Mouse (Mus musculus): Measurements from ENCODE around the gene 1190005I06Rik.

1190005I06Rik gene

DNA sequence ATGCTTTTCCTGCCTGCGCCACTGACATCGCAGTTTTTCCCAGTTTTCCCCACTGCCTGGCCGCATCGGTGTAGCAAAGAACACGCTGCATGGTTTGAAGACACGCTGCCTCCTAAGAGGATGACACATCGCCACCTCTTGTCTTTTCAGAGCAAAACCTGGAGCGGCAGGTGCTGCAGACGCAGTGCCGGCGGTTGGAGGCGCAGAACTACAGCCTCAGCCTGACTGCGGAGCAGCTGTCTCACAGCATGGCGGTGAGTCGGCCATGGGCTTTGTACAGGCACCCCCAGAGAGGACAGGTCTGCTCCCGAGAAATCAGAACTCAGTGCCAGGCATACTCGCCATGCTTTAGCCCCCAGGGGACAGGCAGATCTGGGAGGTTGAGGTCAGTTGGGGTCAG is 69.6 kb downstream of the 1190005I06Rik start:
- no peak for DNase-seq (ENCODE audit: low read depth, low spot score)

DNA sequence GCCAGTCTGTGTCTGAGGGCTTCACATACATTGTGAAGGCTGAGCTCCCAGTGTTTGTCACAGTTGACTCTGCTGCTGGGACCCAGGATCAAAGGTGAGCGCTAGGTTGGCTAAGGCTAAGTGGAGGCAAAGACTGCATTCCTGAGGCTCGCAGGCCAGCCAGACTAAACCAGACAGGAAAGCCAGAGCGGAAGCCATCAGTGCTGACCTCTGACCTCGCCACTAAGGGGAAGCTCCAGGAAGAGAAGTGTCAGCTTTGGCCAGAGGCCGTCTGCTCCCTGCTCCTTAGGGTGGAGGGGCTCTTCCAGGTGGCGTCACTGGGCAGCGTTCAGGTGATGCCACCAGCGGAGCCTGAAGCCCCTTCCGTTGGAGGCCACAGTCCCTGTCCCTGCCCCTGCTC is 71.6 kb downstream of the 1190005I06Rik start:
- no peak for DNase-seq (ENCODE audit: low read depth, low spot score)

DNA sequence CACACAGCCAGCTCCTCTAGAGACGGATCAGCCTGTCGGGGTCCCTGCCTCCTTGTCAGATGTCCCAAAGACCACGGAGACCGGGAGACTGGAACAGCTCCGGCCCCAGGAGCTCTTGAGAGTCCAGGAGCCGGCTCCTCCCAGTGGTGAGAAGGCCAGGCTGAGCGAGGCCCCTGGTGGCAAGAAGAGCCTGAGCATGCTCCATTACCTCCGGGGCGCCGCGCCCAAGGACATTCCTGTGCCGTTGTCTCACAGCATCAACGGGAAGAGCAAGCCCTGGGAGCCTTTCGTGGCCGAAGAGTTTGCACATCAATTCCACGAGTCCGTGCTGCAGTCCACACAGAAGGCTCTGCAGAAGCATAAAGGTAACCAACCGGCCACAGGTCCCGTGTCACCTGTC is 72.5 kb downstream of the 1190005I06Rik start:
- no peak for DNase-seq (ENCODE audit: low read depth, low spot score)

DNA sequence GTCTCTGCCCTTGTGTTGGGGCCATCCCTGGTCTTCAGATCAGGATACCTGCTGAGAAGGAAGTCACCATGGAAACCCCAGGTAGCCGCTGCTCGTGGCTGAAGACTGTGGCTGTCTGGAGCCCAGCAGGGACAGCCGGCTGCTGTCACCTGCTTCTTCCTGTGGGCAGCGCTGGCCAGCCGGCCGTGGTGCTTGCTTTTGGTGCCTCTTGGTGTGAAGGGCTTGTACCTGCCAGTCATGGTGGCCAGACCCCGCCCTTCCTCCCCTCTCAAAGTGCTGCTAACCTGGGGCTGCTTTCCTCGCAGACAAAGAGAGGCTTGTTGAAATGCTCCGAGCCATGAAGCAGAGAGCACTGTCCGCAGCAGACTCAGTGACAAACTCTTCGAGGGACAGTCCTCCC is 73.6 kb downstream of the 1190005I06Rik start:
- no peak for DNase-seq (ENCODE audit: low read depth, low spot score)

DNA sequence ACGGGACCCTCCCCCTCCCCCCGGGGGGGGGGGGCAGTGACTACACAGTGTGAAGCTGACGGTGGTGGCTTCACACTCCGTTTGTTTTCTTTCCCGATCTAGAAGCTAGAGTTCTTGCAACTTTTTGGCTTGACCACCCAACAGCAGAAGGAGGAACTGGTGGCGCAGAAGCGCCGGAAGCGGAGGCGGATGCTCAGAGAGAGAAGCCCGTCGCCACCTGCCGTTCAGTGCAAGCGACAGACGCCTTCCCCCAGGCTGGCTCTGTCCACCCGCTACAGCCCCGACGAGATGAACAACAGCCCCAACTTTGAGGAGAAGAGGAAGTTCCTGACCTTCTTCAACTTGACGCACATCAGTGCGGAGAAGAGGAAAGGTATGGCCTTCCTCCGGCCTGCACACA is 74.9 kb downstream of the 1190005I06Rik start:
- DNase-seq (ENCODE audit: low read depth, low spot score), result peak; percentile 71

DNA sequence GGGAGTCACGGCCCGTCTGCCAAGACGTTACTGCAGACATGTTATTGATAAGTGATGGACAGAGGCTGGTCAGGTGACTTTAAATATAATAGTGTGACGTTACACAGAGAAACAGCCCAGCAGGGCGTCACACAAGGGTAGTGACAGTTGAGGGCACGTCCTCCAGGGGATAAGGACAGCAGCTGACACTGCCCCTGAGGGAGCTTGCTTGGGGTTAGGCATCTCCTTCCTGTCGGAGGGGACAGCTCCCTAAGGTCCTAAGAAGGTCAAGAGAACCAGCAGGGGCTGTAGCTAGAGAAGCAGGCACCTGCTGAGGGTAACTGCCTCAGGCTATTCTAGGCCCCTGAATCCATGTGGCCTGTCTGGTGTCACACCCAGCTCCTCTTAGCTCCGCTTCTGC is 75.9 kb downstream of the 1190005I06Rik start:
- DNase-seq (ENCODE audit: low read depth, low spot score), result no peak

DNA sequence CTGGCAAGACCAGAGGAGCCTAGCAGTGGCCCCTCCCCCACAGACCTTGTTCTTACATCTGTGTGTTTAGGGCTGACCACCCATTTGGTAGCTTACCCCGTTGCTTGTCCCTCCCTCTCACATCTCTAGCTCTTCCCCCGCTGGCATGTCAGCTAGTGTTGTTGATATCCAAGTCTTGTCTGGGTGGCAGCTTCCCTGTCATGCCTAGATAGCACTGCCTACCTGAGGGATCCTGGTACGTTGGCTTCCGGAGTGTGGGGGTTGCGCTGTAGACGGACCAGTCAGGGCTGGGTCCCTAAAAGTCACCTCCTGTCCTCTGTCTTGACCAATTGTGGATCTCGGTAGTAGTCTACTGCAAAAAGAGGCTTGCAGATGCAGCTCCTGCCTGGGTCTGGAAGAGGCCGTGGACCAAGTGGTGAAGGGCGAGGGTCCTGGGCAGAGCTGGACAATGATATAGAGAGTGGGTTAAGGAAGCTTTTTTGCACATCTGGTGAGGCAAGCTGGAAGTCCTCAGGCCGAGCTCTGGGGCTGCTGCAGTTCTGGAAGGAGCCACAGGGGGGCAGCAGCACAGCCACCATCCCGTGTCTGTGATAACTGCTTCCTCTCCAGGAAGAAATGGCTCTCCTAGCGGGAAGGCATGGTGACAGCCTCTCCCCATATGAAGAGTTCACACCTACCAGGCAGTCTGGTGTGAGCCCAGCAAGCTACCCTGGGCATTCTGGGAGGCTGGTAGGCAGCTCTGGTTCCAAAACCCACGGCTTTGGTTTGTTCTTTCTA is 77.3 kb downstream of the 1190005I06Rik start:
- no peak for DNase-seq (ENCODE audit: low read depth, low spot score)

DNA sequence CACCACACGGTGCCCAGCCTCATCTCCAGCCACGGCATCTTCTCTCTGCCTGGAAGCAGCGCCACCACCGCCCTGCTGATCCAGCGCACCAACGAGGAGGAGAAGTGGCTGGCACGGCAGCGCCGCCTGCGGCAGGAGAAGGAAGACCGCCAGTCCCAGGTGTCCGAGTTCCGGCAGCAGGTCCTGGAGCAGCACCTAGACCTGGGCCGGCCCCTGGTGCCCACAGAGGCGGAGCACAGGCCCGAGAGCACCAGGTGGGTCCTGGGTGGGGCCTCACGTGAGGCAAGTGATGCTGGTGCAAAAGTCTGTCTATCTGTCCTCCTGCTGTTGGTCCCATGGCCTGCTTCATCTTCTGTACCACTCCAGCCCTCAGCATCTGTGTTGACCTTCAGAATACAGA is 78.3 kb downstream of the 1190005I06Rik start:
- DNase-seq (ENCODE audit: low read depth, low spot score), result no peak

DNA sequence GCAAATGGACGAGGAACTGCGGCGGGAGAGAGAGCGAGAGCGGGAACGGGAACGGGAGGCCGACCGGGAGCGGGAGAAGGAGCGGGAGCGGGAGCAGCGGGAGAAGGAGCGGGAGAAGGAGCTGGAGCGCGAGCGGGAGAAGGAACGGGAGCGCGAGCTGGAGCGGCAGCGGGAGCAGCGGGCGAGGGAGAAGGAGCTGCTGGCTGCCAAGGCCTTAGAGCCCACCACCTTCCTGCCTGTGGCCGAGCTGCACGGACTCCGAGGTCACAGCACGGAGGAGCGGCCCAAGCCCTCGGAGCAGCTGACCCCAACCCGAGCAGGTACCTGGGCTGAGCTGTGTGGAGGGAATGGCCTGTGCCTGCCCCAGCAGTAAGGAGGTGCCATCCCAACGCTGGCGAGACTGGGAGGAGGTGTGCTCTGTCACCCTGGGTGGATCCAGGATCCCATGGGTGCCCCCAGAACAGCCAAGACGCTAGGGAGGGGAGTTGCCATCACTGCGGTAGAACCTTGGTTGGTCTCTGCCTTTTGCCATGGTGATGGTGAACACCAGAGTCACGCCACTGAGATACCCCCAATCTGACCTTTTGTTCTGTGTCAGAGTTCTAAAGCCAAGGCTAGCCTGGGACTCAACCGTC is 79.2 kb downstream of the 1190005I06Rik start:
- no peak for DNase-seq (ENCODE audit: low read depth, low spot score)

DNA sequence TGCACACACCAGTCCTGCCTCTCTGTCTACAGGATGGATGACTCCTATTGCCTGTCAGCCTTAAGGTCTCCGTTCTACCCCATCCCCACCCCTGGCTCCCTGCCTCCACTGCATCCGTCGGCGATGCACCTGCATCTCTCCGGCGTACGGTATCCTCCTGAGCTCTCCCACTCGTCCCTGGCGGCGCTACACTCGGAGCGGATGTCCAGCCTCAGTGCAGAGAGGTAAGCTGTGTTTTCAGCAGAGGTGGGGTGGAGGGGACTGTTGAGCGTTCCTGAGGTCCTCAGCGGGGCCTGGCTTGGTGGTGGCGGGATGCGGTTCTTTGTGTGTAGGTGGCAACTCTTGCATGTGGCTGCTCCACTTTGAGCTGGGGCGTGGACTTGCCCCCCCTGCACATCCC is 79.7 kb downstream of the 1190005I06Rik start:
- DNase-seq (ENCODE audit: low read depth, low spot score), result no peak

DNA sequence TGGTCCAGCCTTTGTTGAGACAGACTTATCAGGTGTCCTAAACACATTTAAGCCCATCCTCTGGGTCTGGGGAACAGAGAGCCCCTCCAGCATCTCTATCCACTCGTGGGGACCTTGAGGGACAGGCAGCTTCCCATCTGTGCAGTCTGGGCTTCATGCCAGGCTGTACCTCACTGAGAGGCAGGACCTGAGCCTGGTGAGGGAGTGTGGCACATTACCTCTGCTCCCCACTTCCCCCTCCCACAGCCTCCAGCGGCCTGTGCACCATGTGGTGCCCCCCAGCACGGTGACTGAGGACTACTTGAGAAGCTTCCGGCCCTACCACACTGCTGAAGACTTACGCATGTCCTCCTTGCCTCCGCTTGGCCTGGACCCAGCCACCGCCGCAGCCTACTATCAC is 80.8 kb downstream of the 1190005I06Rik start:
- no peak for DNase-seq (ENCODE audit: low read depth, low spot score)

DNA sequence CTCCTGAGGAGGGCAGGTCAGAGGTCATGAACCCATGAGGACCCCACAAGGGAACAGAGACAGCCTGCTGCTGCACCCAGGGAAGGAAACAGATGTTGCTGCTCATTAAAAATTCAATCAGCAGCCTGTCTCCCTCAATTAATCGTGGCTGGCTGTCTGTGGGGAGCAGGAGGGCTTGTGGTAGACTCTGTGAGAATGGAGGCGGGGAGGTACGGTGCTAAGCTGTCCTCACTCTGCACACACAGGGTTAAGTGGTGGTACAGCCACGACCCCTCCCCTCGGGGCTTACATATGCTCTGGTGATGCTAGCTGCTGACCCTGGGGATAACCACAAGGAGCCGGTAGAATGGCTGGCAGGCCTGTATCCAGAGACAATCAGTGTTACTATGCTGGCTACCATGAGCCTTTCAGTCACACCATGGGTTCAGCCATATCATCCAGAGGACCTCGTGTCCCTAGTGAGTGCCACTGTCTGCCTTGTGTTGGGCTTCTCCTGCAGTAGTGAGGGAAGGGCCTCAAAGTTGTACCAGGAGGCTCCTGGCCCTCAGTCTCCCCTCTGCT is 82.2 kb downstream of the 1190005I06Rik start:
- DNase-seq (ENCODE audit: low read depth, low spot score), result no peak

DNA sequence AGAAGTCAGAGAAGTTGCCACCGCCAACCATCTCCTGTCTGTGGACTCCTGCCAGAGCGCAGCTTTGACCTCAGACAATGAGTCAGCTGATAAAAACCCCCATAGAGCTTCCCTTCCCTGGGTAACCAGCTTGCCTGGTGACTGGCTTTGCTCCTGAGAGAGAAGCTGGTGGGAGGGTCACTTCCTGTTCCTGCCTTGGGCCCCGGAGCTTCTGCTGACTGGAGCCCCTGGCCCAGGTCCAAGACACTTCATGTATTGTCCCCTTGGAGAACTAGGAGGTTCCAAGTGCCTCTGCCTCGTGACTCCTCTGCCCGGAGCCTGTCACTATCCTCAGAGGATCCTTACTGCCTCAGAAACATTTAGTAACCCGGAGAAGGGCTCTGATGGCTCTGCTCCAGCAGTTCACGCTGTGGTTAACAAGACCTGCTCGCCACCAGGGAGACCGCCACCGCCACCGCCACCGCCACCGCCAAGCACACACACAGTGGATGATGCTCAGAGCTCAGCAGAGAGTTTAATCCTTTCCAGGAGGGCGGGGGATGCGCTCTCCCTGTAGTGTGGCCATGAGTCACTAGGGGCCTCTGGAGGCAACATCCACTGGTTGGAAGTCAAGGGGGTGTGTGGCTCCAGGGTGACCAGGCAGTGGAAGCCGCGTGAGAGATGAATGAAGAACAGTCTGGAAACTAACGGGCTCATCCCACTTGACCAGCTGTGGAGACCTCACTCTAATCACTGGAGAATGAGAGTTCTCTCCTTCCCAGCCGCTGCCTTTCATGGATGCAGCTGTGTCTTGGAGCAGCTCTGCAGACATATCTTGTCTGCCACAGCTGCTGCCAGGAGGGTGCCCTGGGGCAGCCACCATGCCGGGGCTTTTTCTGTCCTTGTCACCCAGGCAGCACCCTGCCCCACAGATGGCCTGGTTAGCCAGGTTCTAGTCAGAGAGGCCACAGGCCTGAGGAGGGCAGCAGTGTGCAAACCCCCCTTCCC is 83.3 kb downstream of the 1190005I06Rik start:
- DNase-seq (ENCODE audit: low read depth, low spot score), result peak; percentile 70

DNA sequence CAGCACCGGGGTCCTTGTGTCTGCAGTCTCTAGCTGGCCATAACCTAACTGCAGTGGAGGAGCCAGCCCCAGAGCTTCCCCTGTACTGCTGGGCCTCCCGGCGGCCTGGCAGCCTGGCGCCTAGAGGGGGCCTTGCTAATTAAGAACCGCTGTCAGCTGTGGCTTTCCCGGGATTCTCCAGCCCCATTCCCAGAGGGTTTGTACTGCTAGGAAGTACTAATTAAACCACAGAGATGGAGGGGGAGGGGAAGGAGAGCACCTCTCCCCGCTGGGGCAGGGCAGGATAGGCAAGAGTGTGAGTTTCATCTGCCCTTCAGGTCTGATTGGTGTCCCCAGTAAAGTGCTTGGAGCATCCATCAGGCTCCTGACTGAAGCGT is 84.1 kb downstream of the 1190005I06Rik start:
- DNase-seq (ENCODE audit: low read depth, low spot score), result no peak

DNA sequence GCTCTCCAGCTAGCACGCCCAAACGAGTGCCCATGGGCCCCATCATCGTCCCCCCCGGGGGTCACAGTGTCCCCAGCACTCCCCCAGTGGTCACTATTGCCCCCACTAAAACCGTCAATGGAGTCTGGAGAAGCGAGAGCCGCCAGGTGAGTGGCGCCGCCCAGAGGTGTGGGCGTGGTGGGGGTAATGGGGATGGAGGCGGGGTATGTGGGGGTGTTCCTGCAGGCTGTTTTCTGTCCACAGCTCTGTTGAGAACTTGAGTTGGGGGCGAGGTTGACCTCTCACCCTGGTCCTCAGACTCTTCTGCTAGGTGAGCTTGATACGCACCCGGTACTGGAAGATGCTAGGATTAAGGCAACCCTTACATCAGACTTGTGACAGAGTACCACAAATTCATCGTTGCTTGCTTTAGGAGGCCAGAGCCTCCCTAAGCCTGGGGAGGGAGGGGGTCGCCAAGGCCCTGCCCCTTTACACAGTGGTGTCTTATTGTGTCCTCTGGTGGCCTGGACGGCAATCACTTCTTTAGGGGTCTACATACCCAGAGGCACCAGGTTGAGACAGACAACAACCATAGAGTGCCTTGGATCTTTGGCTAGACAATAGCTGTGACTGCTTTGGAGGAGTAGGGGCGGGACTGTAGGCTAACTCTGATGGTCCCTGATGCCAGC is 84.6 kb downstream of the 1190005I06Rik start:
- no peak for DNase-seq (ENCODE audit: low read depth, low spot score)

DNA sequence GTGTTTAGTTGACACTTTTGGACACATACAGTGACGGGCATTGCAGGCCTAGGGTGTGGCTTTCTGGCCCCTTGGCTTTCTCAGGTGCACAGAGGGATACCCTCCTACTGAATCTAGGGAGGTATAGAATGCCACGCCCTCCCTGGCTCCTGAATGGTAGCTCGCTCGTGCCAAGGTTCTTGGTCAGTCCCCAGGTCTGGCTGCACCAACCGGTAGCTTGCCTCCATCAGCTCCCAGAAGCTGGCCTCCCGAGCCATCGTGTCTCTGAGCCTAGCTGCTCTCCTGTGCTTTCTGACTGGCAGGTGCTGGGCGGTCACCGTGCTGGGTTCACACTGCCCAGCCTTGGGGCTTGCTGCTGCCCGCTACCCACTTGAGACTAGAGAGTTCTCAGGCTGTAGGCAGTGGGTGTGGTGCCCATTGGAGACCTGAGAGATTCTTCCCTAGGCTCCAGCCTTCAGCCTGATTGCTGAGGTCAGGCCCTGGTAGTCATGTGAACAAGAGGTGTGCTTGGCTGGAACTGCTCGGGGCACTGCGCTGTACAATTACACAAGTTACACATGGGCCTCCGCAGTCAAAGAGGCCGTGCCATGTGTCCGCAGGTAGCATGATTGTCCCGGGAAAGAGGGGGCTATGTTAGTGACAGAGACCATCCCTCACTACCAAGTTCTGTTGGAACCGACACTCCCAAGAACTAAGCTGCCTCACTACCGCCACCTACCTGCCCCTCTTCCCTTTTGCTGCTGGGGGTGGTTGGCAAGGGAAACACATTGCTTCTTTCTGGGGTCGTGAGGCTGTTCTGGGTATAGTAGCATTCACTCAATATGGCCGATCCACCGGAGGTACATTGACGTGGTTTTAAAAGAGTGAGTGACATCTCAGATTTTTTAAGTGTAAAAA is 85.6 kb downstream of the 1190005I06Rik start:
- DNase-seq (ENCODE audit: low read depth, low spot score), result no peak

DNA sequence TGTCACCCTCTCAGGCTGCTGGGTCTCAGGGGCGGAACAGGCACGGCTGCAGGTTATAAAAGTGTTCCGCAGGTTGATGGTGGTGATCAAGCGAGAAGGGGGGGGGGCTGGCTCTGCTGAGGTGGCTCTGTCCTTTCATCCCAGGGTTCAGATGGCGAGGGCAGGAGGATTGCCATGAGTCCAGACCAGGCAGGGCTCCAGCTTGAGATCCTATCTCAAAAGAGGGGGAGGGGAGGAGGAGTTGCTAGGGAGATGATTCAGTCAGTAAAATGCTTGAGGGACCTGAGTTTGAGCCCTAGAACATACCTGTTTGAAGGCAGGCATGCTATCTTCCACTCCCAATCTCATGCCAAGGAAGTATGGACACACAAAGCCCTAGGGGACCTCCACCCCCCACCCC is 86.9 kb downstream of the 1190005I06Rik start:
- DNase-seq (ENCODE audit: low read depth, low spot score), result no peak

DNA sequence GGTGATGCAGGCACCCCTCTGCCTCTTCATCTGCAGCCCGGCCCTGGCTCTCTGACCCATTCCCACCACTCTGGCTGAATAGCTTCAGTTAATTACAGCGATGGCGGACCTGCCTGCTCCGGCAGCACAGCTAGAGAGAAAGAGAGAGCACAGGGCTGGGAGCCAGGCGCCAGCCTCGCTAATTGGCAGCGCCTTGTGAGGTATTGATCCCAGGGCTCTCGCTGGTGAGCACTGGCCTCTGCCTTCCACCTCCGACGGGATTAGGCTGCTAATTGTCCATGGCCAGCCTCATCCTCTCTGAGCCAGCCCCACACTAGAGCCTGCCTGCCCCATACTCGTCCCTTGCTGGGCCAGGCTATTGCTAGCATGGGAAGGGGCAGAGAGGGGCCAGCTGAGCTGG is 87.8 kb downstream of the 1190005I06Rik start:
- DNase-seq (ENCODE audit: low read depth, low spot score), result no peak

Data from telencephalon, adult 2 months (tissue).